Mouse (Mus musculus) monocyte, adult 5-6 weeks (primary cell): ENCODE measurements around the gene Rab6a. TPM values are rescaled to one million over a fixed set of nuclear protein-coding genes. Genes with fewer than 3 reads are reported as not detected.
A peak's percentile ranks its signal among the peaks of the same experiment; 100 is the strongest.

ENCODE experiments used
- ATAC-seq: fragments of 153-309, 156-312 bp; replicated peaks from 2 replicates; pipeline ENCODE4 v1.8.0; 2017; ENCODE audit warnings: mild to moderate bottlenecking; ENCODE audit not compliant: low TSS enrichment, insufficient number of reproducible peaks, severe bottlenecking, poor library complexity, low FRiP score
- total RNA-seq: library from RNA; stranded (forward); fragments of 200-1000, 200-491, 200-594 nt; gene quantifications from 3 replicates; pipeline ENCODE4 v1.2.3, GENCODE M21; 2017

Rab6a gene
- total RNA-seq, 1 experiment from 2014 or later = 94.9 TPM

GRCm38 (mm10) chr7:100670646-100671045 is 63.4 kb downstream of the Rab6a start:
- ATAC-seq = no peak

- no peak for ATAC-seq
These were observed 66.2 kb downstream of the Rab6a start for GRCm38 (mm10) chr7:100673452-100673851.

GRCm38 (mm10) chr7:100674941-100675340 is 67.7 kb downstream of the Rab6a start:
- no peak for ATAC-seq

DNA sequence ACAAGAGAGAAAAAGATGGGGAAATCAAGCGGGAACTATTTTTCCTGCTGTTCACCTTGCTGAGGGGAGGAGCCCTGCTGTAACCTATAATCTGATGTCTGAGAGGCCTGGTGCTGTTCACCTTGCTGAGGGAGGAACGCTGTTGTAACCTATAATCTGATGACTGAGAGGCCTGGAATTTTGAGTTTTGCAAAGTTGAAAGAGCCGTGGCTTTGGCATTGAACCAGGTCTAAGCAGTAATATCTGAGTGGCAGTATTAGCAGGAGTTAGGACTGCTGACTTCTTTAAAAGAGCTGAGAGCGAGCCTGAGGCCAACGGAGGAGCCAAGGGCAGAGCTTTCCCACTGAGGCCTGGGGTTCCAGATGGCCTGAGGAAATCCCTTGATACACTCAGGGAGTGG is 70.8 kb downstream of the Rab6a start:
- ATAC-seq = no peak

DNA sequence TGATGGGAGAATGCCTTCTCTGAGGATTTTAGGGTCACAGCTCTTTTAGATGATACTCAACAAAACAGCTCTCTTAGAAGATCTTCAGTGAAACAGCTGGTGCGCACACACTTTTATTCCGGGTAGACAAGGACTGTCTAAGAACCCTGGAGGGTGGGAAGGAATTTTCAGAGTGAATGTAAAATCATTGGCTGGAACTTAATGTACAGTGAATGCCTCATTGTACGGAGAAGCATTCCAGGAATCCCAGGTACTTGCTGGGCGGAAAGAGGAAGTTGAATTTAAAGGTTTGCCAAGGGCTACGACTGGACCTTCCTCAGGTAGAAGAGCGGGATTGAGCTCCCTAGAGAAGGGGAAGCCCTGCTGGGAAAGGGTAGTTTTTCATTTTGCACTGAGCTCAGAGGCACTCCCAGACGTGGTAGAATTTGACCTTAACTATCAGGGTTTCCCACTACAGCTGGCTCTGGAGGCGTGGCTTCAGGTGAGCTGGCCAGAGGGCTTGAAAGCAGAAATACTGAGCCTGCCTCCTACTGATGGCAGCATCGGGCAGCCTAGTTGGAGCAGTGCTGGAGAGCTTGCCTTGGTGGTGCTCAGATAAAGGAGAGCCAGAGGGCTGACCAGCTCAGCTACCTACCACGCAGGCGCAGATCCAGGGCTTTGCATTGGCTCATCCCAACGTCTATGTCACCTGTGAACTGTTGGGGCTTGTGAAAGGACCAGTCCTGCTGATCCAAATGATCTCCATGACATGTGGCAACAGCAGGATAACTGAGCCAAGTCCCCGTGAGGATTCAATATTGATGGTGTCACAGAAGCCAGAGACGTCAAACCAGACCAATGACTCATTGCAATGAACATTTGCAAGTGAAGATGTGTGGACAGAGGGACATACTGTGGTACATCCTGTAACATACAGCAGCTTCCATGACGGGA is 72.0 kb downstream of the Rab6a start:
- no peak for ATAC-seq

GRCm38 (mm10) chr7:100681132-100681531 is 73.9 kb downstream of the Rab6a start:
- no peak for ATAC-seq

DNA sequence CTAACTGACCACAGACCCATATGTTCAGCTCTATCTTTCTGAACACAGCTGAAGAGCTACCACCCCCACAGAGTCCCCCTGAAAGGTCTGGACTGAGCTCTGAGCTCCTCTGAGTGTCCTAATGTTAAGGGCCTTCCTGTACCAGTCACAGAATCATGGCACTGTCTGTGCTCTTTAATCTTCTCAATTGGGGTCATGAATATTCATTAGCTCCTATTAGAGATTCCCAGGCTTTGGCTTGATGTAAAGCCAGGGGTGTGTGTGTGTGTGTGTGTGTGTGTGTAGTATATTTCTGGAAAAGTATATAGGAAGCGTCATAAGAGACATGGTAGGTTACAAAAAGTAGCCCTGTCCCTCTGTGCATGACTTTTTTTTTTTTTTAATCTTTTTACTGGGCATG is 76.0 kb downstream of the Rab6a start:
- ATAC-seq = no peak

DNA sequence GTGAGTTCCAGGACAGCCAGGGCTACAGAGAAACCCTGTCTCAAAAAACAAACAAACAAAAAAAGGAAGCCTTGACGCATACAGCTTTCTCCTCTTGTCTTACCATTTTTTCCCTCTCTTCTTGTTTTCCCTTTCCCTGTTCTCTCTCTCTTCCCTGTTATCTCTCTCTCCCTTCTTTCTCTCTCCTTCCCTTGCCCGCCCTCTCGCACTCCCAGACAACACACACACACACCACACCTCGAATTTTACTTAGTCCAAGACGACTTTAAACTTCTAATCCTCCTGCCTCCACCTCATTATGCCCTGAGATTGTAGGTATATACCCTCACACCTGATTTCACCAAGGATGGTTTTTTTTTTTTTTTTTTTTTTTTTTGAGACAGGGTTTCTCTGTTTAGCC is 76.9 kb downstream of the Rab6a start:
- no peak for ATAC-seq

DNA sequence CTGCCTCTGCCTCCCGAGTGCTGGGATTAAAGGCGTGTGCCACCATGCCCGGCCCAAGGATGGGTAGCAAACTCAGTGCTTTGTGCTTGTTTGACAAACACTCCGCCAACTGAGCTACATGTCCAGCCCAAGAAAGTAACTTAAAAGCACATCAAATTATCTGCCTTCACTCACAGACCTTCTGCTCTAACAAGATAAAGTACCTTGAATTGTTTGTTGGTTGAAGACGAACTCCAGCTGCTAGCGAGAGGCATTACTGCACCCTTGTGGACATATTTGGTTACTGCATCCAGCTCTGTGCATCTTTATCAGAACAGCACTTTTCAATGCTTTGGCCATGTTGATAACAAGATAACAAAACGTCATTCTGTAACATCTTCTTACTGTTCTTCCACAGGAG is 77.3 kb downstream of the Rab6a start:
- peak; percentile 71 for ATAC-seq

GRCm38 (mm10) chr7:100685061-100686030 is 78.1 kb downstream of the Rab6a start:
- peak; percentile 92 for ATAC-seq

DNA sequence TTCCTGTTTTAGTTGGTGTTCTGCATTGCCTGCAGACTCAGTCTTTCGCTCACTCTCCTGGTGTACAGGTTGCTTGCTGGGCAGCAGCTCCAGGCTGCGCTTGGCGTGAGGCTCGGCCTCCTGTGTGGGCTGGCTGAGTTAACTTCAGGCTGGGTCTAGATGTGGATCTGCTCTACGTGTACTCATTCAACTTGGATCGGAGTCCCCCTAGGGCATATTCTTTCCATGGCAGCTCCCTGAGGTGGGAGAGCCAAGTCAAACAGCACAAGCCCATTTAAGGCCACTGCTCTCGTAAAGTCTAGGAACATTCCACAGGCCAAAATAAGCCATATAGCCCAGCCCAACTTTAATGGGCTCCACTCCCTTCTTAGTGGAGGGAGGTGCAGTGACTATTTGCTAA is 81.3 kb downstream of the Rab6a start:
- ATAC-seq = no peak

Other genes starting within 250 kb of the Rab6a start
- gene C2cd3, start 235.2 kb upstream of the Rab6a start, total RNA-seq = 14.5 to 39.8 TPM (median 23.7 TPM) in 3 replicates
- 44.9 to 68.1 TPM (median 64.4 TPM) in 3 replicates for gene Ppme1, start 235.1 kb upstream of the Rab6a start, total RNA-seq
- gene Ucp3, start 134.4 kb upstream of the Rab6a start, total RNA-seq = 0.29 TPM in 1 of 3 replicates, not detected in the others
- gene Ucp2, start 114.1 kb upstream of the Rab6a start, total RNA-seq = 334 to 441 TPM (median 351 TPM) in 3 replicates
- 1.7 to 3.6 TPM in 2 of 3 replicates, not detected in the other for gene Dnajb13, start 92.5 kb upstream of the Rab6a start, total RNA-seq
- 6.1 to 12.5 TPM (median 7.5 TPM) in 3 replicates for gene Coa4, start 70.3 kb upstream of the Rab6a start, total RNA-seq
- 20.6 to 32.6 TPM (median 24.3 TPM) in 3 replicates for gene Mrpl48, start 891 bp downstream of the Rab6a start, total RNA-seq
- not detected in 3 replicates for gene Plekhb1, start 55.0 kb downstream of the Rab6a start, total RNA-seq
- gene Fam168a, start 99.2 kb downstream of the Rab6a start, total RNA-seq = 19.8 to 44.1 TPM (median 20.5 TPM) in 3 replicates